Comparison of ENCODE assay signal across 10 mouse cellular contexts in genomic region chr14:19920254-19920691, GRCm38 (mm10). TPM values are rescaled to one million over a fixed set of nuclear protein-coding genes. Genes with fewer than 3 reads are reported as not detected.
DNase-seq lines count a peak whose midpoint lies in the region; ATAC-seq and TF ChIP-seq lines count a peak whose summit lies in the region.
"Had no signal": no experiment of that assay in that cellular context is flagged by ENCODE, and none has a peak within 500 bp of the region (broad histone marks: within the 10 kb centered on the region; RNA-seq: fewer than 3 reads in every experiment).

No protein-coding gene starts in this region.

- no peak overlapping the region for H3K27ac ChIP-seq in heart, embryonic 12.5 days (ENCODE audit: poor library complexity, severe bottlenecking)
- no peak overlapping the region for H3K27ac ChIP-seq in ES-Bruce4 (ENCODE audit: insufficient read depth, low read length)
- peak overlapping the region; percentile 93 for H3K27ac ChIP-seq in forebrain, embryonic 11.5 days (ENCODE audit: low read depth, low read length)
- H3K27ac ChIP-seq in limb, embryonic 14.5 days (replicated peaks; ENCODE audit: low read depth, low read length), result peak overlapping the region; percentile 87
- no peak overlapping the region for H3K27ac ChIP-seq in gastrocnemius, adult 2 months

- H3K9me3 ChIP-seq in heart, embryonic 12.5 days (replicated peaks), result peaks cover 5% of the 10 kb centered on the region; the same call in 1 of the 2 replicates
- no peaks in the 10 kb centered on the region for H3K9me3 ChIP-seq in ES-Bruce4 (replicated peaks; ENCODE audit: control insufficient read depth, insufficient read depth, low read length, poor library complexity, severe bottlenecking)
- H3K9me3 ChIP-seq in forebrain, embryonic 11.5 days (ENCODE audit: control insufficient read depth, low read length), result peaks cover 4% of the 10 kb centered on the region; the same call in 1 of the 2 replicates
- H3K9me3 ChIP-seq in limb, embryonic 14.5 days (ENCODE audit: control insufficient read depth, low read length), result 0 out of 2 replicates have a peak, but pooled peaks cover 2% of the 10 kb centered on the region

- 0 out of 2 replicates have a peak, but pooled peaks have one; percentile 19 for TF ChIP-seq EP300 in ES-Bruce4 (IDR thresholded peaks at IDR 0.05; ENCODE audit: insufficient read depth, low read depth, low read length)

- TF ChIP-seq POLR2A in ES-Bruce4 (IDR thresholded peaks at IDR 0.05; ENCODE audit: insufficient read depth, low read length), result no peak
- no peak for TF ChIP-seq POLR2A in limb, embryonic 14.5 days (IDR thresholded peaks at IDR 0.05; ENCODE audit: borderline replicate concordance, extremely low read depth, insufficient read depth, insufficient read length)

- peak; percentile 51; the same call in 1 of the 2 replicates for ATAC-seq in heart, embryonic 12.5 days (ENCODE audit: insufficient number of reproducible peaks, low FRiP score)
- ATAC-seq in forebrain, embryonic 11.5 days (replicated peaks; ENCODE audit: low FRiP score), result peak; percentile 91
- peak; percentile 87 for ATAC-seq in limb, embryonic 14.5 days (ENCODE audit: low FRiP score, low read depth)
- ATAC-seq: inflammation-experienced regulatory T-cells, adult 6 months had no signal

- DNase-seq in heart, postnatal 4 days, result no peak
- DNase-seq in forebrain, embryonic 11.5 days (ENCODE audit: low spot score), result peak; percentile 82
- DNase-seq in limb, embryonic 14.5 days (ENCODE audit: low spot score), result peak; percentile 48
- no peak for DNase-seq in urinary bladder, postnatal 14 days (ENCODE audit: low spot score)
- DNase-seq in gastrocnemius, postnatal 4 days (ENCODE audit: low spot score in 2 of 2), result no peak
- DNase-seq in gastrocnemius, adult 2 months, result no peak
- DNase-seq: lung, postnatal 4 days had no signal

- 0 out of 2 replicates have a peak overlapping the region, but pooled peaks have one; percentile 7 for H3K4me2 ChIP-seq in heart, embryonic 12.5 days
- peak overlapping the region; percentile 21; the same call in 1 of the 2 replicates for H3K4me2 ChIP-seq in forebrain, embryonic 11.5 days (ENCODE audit: low read depth, low read length, severe bottlenecking)
- H3K4me2 ChIP-seq in limb, embryonic 14.5 days (replicated peaks; ENCODE audit: low read depth, low read length, severe bottlenecking), result peak overlapping the region; percentile 2; the same call in 1 of the 2 replicates

- peaks cover 13% of the 10 kb centered on the region; the same call in 1 of the 2 replicates for H3K4me1 ChIP-seq in heart, embryonic 12.5 days (replicated peaks)
- H3K4me1 ChIP-seq in ES-Bruce4 (ENCODE audit: control insufficient read depth, insufficient read depth, low read length), result no peaks in the 10 kb centered on the region
- H3K4me1 ChIP-seq in forebrain, embryonic 11.5 days (replicated peaks; ENCODE audit: control insufficient read depth, insufficient read depth, low read length), result peaks cover 12% of the 10 kb centered on the region; the same call in 1 of the 2 replicates
- H3K4me1 ChIP-seq in limb, embryonic 14.5 days (ENCODE audit: control insufficient read depth, insufficient read depth, low read length), result peaks cover 15% of the 10 kb centered on the region

- H3K4me3 ChIP-seq in heart, embryonic 12.5 days, result no peak overlapping the region
- no peak overlapping the region for H3K4me3 ChIP-seq in ES-Bruce4 (ENCODE audit: low read depth, low read length)
- no peak overlapping the region for H3K4me3 ChIP-seq in forebrain, embryonic 11.5 days (ENCODE audit: low read depth, low read length)
- H3K4me3 ChIP-seq in limb, embryonic 14.5 days (replicated peaks; ENCODE audit: low read length), result no peak overlapping the region
- no peak overlapping the region for H3K4me3 ChIP-seq in gastrocnemius, adult 2 months

- no peak overlapping the region for H3K9ac ChIP-seq in heart, embryonic 12.5 days
- H3K9ac ChIP-seq in ES-Bruce4 (ENCODE audit: low read depth, poor library complexity, severe bottlenecking), result no peak overlapping the region
- peak overlapping the region; percentile 32 for H3K9ac ChIP-seq in forebrain, embryonic 11.5 days (ENCODE audit: low read length)
- H3K9ac ChIP-seq in limb, embryonic 14.5 days (ENCODE audit: low read depth, low read length, severe bottlenecking), result peak overlapping the region; percentile 25; the same call in 1 of the 2 replicates

- TF ChIP-seq CTCF in ES-Bruce4 (IDR thresholded peaks at IDR 0.05; ENCODE audit: low read depth, low read length), result no peak
- TF ChIP-seq CTCF in gastrocnemius, adult 2 months (IDR thresholded peaks at IDR 0.05), result no peak

- peaks cover 2% of the 10 kb centered on the region; the same call in 1 of the 2 replicates for H3K36me3 ChIP-seq in heart, embryonic 12.5 days
- no peaks in the 10 kb centered on the region for H3K36me3 ChIP-seq in ES-Bruce4 (ENCODE audit: control insufficient read depth, insufficient read depth, low read length, poor library complexity, severe bottlenecking)
- peaks cover 5% of the 10 kb centered on the region; the same call in 1 of the 2 replicates for H3K36me3 ChIP-seq in forebrain, embryonic 11.5 days (ENCODE audit: control insufficient read depth, insufficient read depth, low read length)
- no peaks in the 10 kb centered on the region for H3K36me3 ChIP-seq in limb, embryonic 14.5 days (ENCODE audit: control insufficient read depth, insufficient read depth, low read length)

- intact Hi-C loops in gastrocnemius, adult 2 months (cut with DNase I), result no loop called here

- no peaks in the 10 kb centered on the region for H3K27me3 ChIP-seq in heart, embryonic 12.5 days (replicated peaks)
- no peaks in the 10 kb centered on the region for H3K27me3 ChIP-seq in ES-Bruce4 (ENCODE audit: control insufficient read depth, insufficient read depth, low read length, poor library complexity, severe bottlenecking)
- no peaks in the 10 kb centered on the region for H3K27me3 ChIP-seq in forebrain, embryonic 11.5 days (ENCODE audit: control insufficient read depth, insufficient read depth, low read length)
- H3K27me3 ChIP-seq in limb, embryonic 14.5 days (ENCODE audit: control insufficient read depth, insufficient read depth, low read length), result no peaks in the 10 kb centered on the region

- WGBS in heart, embryonic 12.5 days, result 47% methylated on average over 13 of the region's 13 CpGs
- WGBS in forebrain, embryonic 11.5 days, result 5% methylated on average over 13 of the region's 13 CpGs
- 32% methylated on average over 13 of the region's 13 CpGs for WGBS in limb, embryonic 14.5 days

RNA-seq across cellular contexts. Expression of gene Gng2, which starts 57.2 kb away (rescaled TPM):
- 31.2 and 37.7 TPM in 2 replicates for polyA plus RNA-seq in heart, embryonic 12.5 days (2016; fragmentation: Nextera tagmentation; extraction: Ambion mirVana)
- 10 to 100 TPM; 54.1 to 57.2 TPM for total RNA-seq in heart, postnatal 4 days (2021)
- 117 and 134 TPM in 2 replicates for polyA plus RNA-seq in ES-Bruce4 (2011; ENCODE audit: insufficient read depth, insufficient read length, low read depth, missing spikeins)
- polyA plus RNA-seq in forebrain, embryonic 11.5 days (2014; fragmentation: Nextera tagmentation; extraction: Ambion mirVana), result 138 and 142 TPM in 2 replicates
- 39.0 and 40.5 TPM in 2 replicates for polyA plus RNA-seq in limb, embryonic 14.5 days (2012; rRNA removed)
- 52.3 and 67.7 TPM in 2 replicates for polyA plus RNA-seq in limb, embryonic 14.5 days (2014; fragmentation: Nextera tagmentation; extraction: Ambion mirVana)
- 10 to 100 TPM; 28.0 to 34.7 TPM for total RNA-seq in gastrocnemius, postnatal 4 days (2021)
- total RNA-seq in gastrocnemius, adult 2 months (2021), result 1 to 10 TPM; 3.1 to 4.0 TPM

Comparison
In these comparisons a context has a peak if more than half of its experiments do, and no peak if none do; other contexts are left out.
1. H3K27ac ChIP-seq: peak in forebrain, embryonic 11.5 days (single experiment) and limb, embryonic 14.5 days (single experiment); none in heart, embryonic 12.5 days (single experiment), ES-Bruce4 (single experiment) and gastrocnemius, adult 2 months (single experiment).
2. H3K9ac ChIP-seq: peak in forebrain, embryonic 11.5 days (single experiment) and limb, embryonic 14.5 days (single experiment); none in heart, embryonic 12.5 days (single experiment) and ES-Bruce4 (single experiment).
3. DNase-seq: peak in forebrain, embryonic 11.5 days (single experiment) and limb, embryonic 14.5 days (single experiment); none in heart, postnatal 4 days (single experiment), urinary bladder, postnatal 14 days (single experiment), gastrocnemius, postnatal 4 days (0 of 2) and gastrocnemius, adult 2 months (single experiment).
4. Peak in every context shown above with its lines, with median percentiles within 50 percentile points of each other: ATAC-seq and H3K4me2 ChIP-seq.